Mouse (Mus musculus) mesoderm, embryonic 11.5 days (tissue): ENCODE measurements around the gene Gm16429.
"Not testable (repeated sequence)": the region's sequence is repeated elsewhere in the genome, so short reads cannot be mapped to it uniquely, and the experiment has no call there.

Experiments used
- DNase-seq: peaks from one replicate; pipeline ENCODE4 v3.0.0-alpha.2; 2012; ENCODE audit warnings: low read depth, low spot score

The Gm16429 gene

GRCm38 (mm10) chr5:93928952-93929351 lies at the start of gene Gm16429:
Gene Gm16429 (minus strand): TSS chr5:93929052.
- not testable (repeated sequence) for DNase-seq
